Mouse (Mus musculus): Measurements from ENCODE around the gene Tekt3. TPM values are rescaled to one million over a fixed set of nuclear protein-coding genes. Genes with fewer than 3 reads are reported as not detected.

Gene Tekt3
- total RNA-seq, 2 experiments from 2014 or later = not detected

DNA sequence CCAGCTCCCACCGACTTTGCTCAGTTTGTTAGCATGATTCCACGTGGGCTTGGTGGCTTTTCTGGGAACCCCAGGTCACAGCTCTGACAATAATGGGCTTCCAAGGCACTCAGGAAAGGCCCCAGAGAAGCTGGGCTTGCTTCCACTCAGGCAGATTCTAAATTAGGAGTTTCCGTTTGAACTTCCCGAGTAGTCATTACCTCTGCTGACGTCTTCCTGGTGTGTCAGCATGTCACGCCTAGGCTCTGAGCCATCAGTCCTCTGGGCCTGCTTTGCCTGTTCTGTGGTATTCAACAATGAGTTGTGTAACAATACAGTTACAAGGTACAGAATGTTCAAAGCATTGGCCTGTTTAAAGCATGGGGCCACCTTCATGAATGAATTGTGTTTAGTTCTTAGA is 74.8 kb downstream of the Tekt3 start:
- intact Hi-C loops (cut with DNase I) = loop anchor here (5.0 to 10.0 kb wide), 2 partner anchors 234 to 381 kb away; partner anchors contain the start of gene Gm10428
- DNase-seq (ENCODE audit: low spot score in 2 of 2) = peak; percentile 24 to 42

- DNase-seq (ENCODE audit: low spot score in 2 of 2) = no peak
- intact Hi-C loops (cut with DNase I) = loop anchor here (5.0 to 10.0 kb wide), 2 partner anchors 235 to 382 kb away; partner anchors contain the start of gene Gm10428
Measured at GRCm38 (mm10) chr11:63136836-63137416, 75.5 kb downstream of the Tekt3 start.

GRCm38 (mm10) chr11:63138739-63139138 is 77.3 kb downstream of the Tekt3 start:
- DNase-seq (ENCODE audit: low spot score in 2 of 2) = no peak
- intact Hi-C loops (cut with DNase I) = loop anchor here (5.0 to 10.0 kb wide), 2 partner anchors 236 to 384 kb away; partner anchors contain the start of gene Gm10428

DNA sequence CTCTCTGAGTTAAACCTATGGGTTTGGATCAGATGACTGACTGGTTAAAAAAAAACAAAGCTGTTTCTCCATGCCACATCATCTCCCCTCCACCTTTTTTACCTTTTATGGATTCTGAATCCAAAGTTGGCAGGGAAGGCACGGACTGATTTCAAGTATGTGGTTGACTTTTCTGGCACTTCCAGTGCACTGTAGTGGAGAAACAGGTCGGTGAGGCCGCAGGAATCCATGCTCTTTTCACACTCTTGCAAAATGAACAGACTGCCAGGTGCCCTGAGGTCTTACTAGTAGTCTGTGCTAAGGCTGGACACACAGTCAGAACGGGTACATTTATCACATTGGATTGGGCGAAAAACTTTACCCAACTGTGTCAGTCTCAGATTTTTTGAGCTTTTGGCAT is 80.9 kb downstream of the Tekt3 start:
- no peak for DNase-seq (ENCODE audit: low spot score in 2 of 2)
- intact Hi-C loops (cut with DNase I) = no loop called here

DNA sequence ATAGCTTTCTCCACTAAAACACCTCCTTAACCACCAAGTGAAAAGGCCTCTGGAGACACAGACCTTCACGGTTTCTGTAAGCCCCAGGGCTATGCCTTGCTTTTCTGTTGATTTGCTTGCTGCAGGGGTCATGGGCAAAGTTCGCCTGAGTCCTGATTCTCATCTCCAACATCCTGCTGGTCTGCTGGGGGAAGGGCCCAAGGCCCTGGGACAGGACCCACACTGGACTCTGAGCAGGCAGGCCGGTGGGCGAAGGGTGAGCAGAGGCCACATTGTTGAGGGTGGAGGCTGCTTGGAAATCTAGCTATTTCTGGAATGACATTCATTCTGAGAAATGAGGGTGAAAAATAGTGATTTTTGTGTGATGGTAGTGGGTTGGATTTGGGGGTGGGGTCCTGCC is 81.4 kb downstream of the Tekt3 start:
- intact Hi-C loops (cut with DNase I) = no loop called here
- DNase-seq (ENCODE audit: low spot score in 2 of 2) = no peak

GRCm38 (mm10) chr11:63143486-63143885 is 82.0 kb downstream of the Tekt3 start:
- intact Hi-C loops (cut with DNase I) = no loop called here
- no peak for DNase-seq (ENCODE audit: low spot score in 2 of 2)

Other genes starting within 250 kb of the Tekt3 start
- gene Trim16, start 241.4 kb upstream of the Tekt3 start, total RNA-seq (2021) = 1 to 10 TPM; 3.5 to 4.6 TPM
- gene Fbxw10, start 214.6 kb upstream of the Tekt3 start, total RNA-seq (2021) = under 1 TPM; 0.53 to 0.64 TPM
- 10 to 100 TPM; 23.8 to 23.9 TPM for gene Tvp23b, start 182.2 kb upstream of the Tekt3 start, total RNA-seq (2021)
- gene Cdrt4, start 110.5 kb upstream of the Tekt3 start, total RNA-seq (2021) = not detected
- 10 to 100 TPM; 24.6 to 28.9 TPM for gene Pmp22, start 67.3 kb downstream of the Tekt3 start, total RNA-seq (2021)